Mouse (Mus musculus) Muller cell, postnatal 12 days (primary cell): ENCODE measurements at regions not wholly inside any gene's neighbourhood (a gene's known extent, or its start where the extent isn't known, plus 50 kb on each side); places are given as distances from the start of the nearest gene placed in this dataset.

Source experiments
- DNase-seq: peaks from one replicate; pipeline ENCODE4 v3.0.0-alpha.2; 2015; ENCODE audit errors: inconsistent ontology term

DNA sequence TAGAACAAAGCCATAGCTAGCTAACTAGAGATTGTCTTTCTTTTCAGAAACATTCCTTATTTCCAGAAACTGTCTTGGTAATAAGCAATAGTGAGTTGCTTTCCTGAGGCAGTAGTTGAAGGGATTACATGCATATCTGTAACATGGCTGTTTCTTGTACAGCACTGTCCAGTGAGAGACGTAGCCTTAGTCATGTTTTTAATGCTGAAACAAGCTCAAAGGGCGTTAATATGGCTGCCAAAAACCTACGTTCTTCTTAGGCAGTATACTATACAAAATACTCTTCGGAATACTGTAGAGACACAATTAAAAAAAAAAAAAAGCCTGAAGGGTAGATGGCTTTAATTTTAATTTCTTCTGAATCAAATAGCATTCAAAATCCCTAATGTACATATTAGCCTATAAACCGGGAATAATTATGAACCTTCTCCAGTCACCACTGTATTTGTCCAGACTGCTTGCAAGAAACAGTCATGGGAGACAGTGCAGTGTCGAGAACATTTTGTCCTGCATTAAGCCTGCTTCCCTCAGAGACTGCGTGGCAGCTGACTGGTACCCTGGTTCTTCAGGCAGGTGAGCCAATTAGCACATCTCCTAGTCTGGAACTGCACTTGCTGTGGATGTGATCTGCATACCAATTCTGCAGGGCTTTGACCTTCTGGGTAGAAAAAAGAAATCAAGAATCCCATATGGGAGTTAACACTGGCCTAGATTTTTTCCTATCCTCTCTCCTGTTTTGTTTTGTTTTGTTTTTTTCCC, 854.7 kb upstream of the Stxbp6 start:
- DNase-seq, result no peak
